Mouse (Mus musculus): ENCODE measurements around the gene Olfr1336.

DNA sequence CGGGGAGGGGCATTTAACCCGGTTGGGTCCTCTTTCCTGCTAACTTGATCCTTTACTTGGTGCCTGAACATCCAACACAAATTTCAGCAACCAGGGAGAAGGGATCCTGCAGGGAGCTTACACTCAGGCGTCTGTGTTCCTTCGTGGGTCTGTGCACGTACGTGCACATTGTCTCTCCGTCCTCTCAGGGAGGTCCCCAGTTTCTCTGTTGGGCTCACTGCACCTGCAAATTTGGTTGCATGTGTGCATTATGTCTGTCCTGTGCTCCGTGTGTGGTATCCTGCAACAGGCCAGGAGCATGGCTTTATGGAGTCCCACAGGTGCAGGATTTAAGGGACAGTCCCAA is 40.6 kb upstream of the Olfr1336 start:
- no peak for TF ChIP-seq FLI1 (IDR thresholded peaks at IDR 0.05; ENCODE audit: low read length)
- TF ChIP-seq GATA1 (IDR thresholded peaks at IDR 0.05; ENCODE audit: borderline replicate concordance, low read length): no peak

Data from megakaryocyte, embryonic 14.5 days (primary cell).